Mouse (Mus musculus): ENCODE measurements around the gene Pald1.

Pald1 gene

GRCm38 (mm10) chr10:61383021-61383714 lies at the start of gene Pald1:
Gene Pald1, minus strand, starts transcription at chr10:61383530.
- DNase-seq (ENCODE audit: extremely low read depth, low read depth) = no peak

DNA sequence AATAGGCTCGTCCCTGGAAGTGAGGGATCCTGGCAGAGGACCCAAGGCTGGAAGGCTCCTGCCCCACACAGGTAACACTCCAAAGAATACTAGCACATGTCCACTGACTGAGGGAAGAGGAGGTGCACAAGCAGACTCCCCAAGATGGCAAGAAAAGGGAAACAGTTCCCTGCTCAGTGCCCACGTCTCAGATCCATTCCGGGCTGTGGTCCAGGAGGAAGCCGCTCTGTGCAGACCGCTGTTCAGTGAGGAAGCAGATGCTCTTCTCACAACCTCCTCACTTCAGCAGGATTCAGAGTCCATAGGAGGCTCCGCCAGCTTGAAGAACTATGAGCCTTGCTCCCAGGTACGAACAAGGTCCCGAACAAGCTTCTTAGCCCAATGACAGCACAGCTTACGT lies 48.0 kb upstream of the Pald1 start:
- DNase-seq (ENCODE audit: extremely low read depth, low read depth) = no peak

- no peak for DNase-seq (ENCODE audit: extremely low read depth, low read depth)
These were observed 45.7 kb upstream of the Pald1 start for GRCm38 (mm10) chr10:61429043-61429442.

GRCm38 (mm10) chr10:61428416-61428815 lies 45.1 kb upstream of the Pald1 start:
- DNase-seq (ENCODE audit: extremely low read depth, low read depth) = no peak

DNA sequence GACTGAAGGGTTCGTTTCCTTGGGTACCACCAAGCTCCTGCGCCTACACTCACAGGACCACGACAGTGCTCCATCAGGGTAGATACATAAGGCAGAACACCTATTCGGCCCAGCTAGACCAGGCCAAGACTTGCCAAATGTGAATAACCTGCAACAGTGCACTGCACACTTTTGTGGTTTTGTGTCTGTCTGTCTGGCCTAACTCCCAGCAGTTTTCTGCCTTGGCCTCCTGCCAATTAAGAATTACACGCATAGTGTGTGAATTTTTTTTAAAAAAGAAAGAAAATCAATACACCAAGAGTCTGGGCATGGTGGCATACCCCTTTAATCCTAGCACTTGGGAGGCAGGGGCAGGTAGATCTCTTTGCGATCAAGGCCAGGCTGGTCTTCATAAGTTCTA lies 44.6 kb upstream of the Pald1 start:
- DNase-seq (ENCODE audit: extremely low read depth, low read depth) = no peak

- DNase-seq (ENCODE audit: extremely low read depth, low read depth) = no peak
These were observed 43.0 kb upstream of the Pald1 start for GRCm38 (mm10) chr10:61426251-61426757.

GRCm38 (mm10) chr10:61425047-61425446 lies 41.7 kb upstream of the Pald1 start:
- no peak for DNase-seq (ENCODE audit: extremely low read depth, low read depth)

GRCm38 (mm10) chr10:61424500-61424899 lies 41.2 kb upstream of the Pald1 start:
- no peak for DNase-seq (ENCODE audit: extremely low read depth, low read depth)

- no peak for DNase-seq (ENCODE audit: extremely low read depth, low read depth)
These were observed 40.0 kb upstream of the Pald1 start for GRCm38 (mm10) chr10:61423289-61423688.

DNA sequence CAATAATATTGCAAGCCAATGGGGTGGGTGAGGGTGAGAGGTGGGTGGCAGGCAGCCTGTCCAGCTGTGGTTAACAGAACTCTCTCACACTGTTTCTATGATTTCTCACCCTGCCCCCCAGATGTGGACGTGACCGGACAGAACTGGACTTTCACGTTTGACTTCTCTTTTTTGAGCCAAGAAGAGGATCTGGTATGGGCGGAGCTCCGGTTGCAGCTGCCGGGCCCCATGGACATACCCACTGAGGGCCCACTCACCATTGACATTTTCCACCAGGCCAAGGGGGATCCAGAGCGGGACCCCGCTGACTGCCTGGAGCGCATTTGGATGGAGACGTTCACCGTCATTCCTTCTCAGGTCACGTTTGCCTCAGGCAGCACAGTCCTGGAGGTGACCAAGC lies 39.5 kb upstream of the Pald1 start:
- no peak for DNase-seq (ENCODE audit: extremely low read depth, low read depth)

- no peak for DNase-seq (ENCODE audit: extremely low read depth, low read depth)
These were observed 36.7 kb upstream of the Pald1 start for GRCm38 (mm10) chr10:61420011-61420410.

DNA sequence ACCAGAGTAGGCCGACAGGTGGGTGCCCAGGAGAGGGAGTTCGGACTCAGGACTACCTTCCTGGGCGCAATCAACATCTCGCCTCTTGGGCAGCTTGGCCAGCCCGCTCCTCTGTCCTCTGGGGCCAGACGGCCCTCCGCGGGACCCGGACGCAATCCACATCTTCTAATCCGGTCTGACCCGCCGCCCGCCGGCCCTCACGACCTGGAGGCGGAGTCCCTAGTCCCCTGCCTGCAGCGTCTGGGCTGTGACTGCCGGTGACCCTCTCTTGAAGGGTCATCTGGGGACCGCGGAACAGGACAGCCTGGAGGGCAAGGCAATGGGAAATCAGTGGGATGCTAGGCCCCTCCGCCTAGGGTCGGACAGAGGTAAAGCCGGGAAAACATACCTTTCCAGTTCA lies 35.8 kb upstream of the Pald1 start:
- DNase-seq (ENCODE audit: extremely low read depth, low read depth) = no peak

DNA sequence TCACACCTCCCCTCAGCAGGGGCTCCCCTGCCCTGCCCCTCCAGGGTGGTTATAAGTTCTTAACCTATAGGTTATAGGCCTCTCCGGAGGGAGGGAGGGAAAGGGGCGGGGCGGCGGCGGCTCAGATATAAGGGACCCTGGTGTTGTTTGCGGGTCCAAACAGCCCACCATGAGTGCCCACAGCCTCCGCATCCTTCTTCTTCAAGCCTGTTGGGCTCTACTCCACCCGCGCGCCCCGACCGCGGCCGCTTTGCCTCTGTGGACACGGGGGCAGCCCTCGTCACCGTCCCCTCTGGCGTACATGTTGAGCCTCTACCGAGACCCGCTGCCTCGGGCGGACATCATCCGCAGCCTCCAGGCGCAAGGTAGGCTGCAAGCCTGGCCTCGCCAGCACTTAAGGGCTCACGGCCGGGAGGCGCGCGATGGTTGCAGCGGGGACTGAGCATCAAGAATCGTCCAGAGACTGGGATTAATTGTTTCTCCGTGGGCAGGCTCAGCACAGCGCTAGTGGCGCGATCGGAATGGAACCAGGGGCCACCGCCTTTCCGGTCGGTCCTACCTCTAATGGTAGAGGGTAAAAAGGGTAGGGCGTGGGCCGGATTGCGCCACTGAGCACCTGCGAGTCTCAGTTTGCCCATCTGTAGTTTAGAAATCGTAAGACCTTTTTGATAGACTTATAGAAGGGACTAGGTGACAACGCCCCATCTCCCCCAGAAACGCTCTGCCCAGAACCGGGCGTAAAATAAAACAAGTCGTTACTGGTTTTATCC lies 35.0 kb upstream of the Pald1 start:
- DNase-seq (ENCODE audit: extremely low read depth, low read depth) = no peak

- no peak for DNase-seq (ENCODE audit: extremely low read depth, low read depth)
These were observed 34.3 kb upstream of the Pald1 start, which contains the start of gene Nodal for GRCm38 (mm10) chr10:61417672-61418071. Gene Nodal, plus strand, starts transcription at chr10:61417972.

DNA sequence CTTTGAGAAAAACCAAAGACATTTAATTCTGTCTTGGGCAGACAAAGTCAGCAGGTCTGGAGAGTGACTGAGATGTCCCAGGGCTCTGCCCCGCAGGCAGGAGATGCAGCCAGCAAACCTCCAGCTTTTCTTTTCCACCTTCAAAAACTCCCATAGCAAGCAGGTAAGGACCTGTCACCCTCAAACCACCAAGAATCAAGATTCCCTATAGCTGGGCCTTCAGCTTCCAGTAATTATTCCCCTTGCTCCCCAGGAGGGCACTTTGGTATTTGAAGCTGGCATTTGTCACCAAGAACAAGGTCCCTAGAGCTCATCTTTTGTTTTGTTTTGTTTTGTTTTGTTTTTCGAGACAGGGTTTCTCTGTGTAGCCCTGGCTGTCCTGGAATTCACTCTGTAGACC lies 33.7 kb upstream of the Pald1 start:
- DNase-seq (ENCODE audit: extremely low read depth, low read depth) = no peak

GRCm38 (mm10) chr10:61416561-61416960 lies 33.2 kb upstream of the Pald1 start:
- DNase-seq (ENCODE audit: extremely low read depth, low read depth) = no peak

GRCm38 (mm10) chr10:61415890-61416289 lies 32.6 kb upstream of the Pald1 start:
- no peak for DNase-seq (ENCODE audit: extremely low read depth, low read depth)

- no peak for DNase-seq (ENCODE audit: extremely low read depth, low read depth)
These were observed 31.9 kb upstream of the Pald1 start for GRCm38 (mm10) chr10:61415240-61415639.

- peak; percentile 72 for DNase-seq (ENCODE audit: extremely low read depth, low read depth)
These were observed 29.7 kb upstream of the Pald1 start for GRCm38 (mm10) chr10:61412910-61413625.

GRCm38 (mm10) chr10:61410193-61410592 lies 26.9 kb upstream of the Pald1 start:
- DNase-seq (ENCODE audit: extremely low read depth, low read depth) = no peak

GRCm38 (mm10) chr10:61409776-61410175 lies 26.4 kb upstream of the Pald1 start:
- no peak for DNase-seq (ENCODE audit: extremely low read depth, low read depth)

- DNase-seq (ENCODE audit: extremely low read depth, low read depth) = no peak
These were observed 22.6 kb upstream of the Pald1 start for GRCm38 (mm10) chr10:61405958-61406357.
